In the genomic region with DNA sequence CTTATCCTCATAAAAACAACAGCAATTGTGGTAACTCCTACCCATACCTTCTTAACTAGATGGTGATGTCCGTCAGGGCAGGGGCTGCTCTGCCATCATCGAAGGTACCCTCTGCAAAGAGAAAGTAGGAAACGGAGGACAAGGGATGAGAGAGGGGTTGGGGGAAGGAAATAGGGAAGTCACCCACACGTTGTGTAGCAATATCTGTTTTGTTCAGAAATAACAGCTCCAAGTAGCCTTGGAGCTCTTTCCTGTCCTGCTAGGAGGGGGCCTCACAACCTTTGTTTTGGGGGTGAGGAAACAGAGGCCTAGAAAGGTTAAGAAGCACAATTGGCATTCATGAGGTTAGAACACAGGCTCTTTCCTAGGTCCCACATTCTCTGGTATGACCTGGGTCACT, we compare ENCODE assay signal across 19 mouse cellular contexts. TPM values are rescaled to one million over a fixed set of nuclear protein-coding genes. Genes with fewer than 3 reads are reported as not detected.
"Had no signal": no experiment of that assay in that cellular context is flagged by ENCODE, and none has a peak within 500 bp of the region (broad histone marks: within the 10 kb centered on the region; RNA-seq: fewer than 3 reads in every experiment).

No protein-coding gene starts in this region.

- H3K4me1 ChIP-seq: liver, embryonic 12.5 days; midbrain, embryonic 12.5 days; neural tube, embryonic 15.5 days had no signal

- DNase-seq: kidney, adult 9 months; kidney, postnatal 4 days; left cerebral cortex, postnatal 4 days; lung, adult 18-20 months; retina, postnatal 1 day; right cerebral cortex, postnatal 4 days; spleen, adult 18-20 months; thymus, adult 18-20 months; thymus, postnatal 14 days had no signal

- H3K27me3 ChIP-seq: limb, embryonic 13.5 days; liver, embryonic 12.5 days; midbrain, embryonic 12.5 days; neural tube, embryonic 15.5 days had no signal

- H3K9me3 ChIP-seq: limb, embryonic 13.5 days; liver, embryonic 12.5 days; midbrain, embryonic 12.5 days; neural tube, embryonic 15.5 days had no signal

- H3K36me3 ChIP-seq: limb, embryonic 13.5 days; liver, embryonic 12.5 days; midbrain, embryonic 12.5 days; neural tube, embryonic 15.5 days had no signal

- H3K9ac ChIP-seq: limb, embryonic 13.5 days; liver, embryonic 12.5 days; midbrain, embryonic 12.5 days; neural tube, embryonic 15.5 days had no signal

- H3K4me3 ChIP-seq: limb, embryonic 13.5 days; liver, embryonic 12.5 days; midbrain, embryonic 12.5 days; myocyte; neural tube, embryonic 15.5 days had no signal

- H3K4me2 ChIP-seq: limb, embryonic 13.5 days; liver, embryonic 12.5 days; midbrain, embryonic 12.5 days; neural tube, embryonic 15.5 days had no signal

- ATAC-seq: intestine, postnatal 0 days; liver, embryonic 12.5 days; midbrain, embryonic 16.5 days had no signal

- H3K27ac ChIP-seq: kidney, postnatal 0 days; limb, embryonic 13.5 days; liver, embryonic 12.5 days; midbrain, embryonic 12.5 days; neural tube, embryonic 15.5 days had no signal

RNA-seq across cellular contexts. Expression of a gene that starts 39.3 kb away (rescaled TPM):
- total RNA-seq: layer of hippocampus, postnatal 14 days; left cerebral cortex, adult 18-20 months had no signal
